Mouse (Mus musculus) heart, embryonic 16.5 days (tissue): ENCODE measurements around the gene Rnasel. TPM values are rescaled to one million over a fixed set of nuclear protein-coding genes. Genes with fewer than 3 reads are reported as not detected.

ENCODE experiments used
- ATAC-seq: fragments of 200-750 bp; cut with Nextera tagmentation; replicated peaks from 2 replicates; pipeline ENCODE4 v1.8.0; 2017; ENCODE audit warnings: moderate number of reproducible peaks; ENCODE audit not compliant: insufficient read depth, low FRiP score; ENCODE audit errors: extremely low read depth
- H3K27ac ChIP-seq: fragments of 300-500 bp; sonication (generic); 2 replicates; pipeline ENCODE4 v1.5.1; 2014; ENCODE audit warnings: mild to moderate bottlenecking, low read length, control low read depth, moderate library complexity
- H3K27me3 ChIP-seq: fragments of 300-500 bp; sonication (generic); 2 replicates; pipeline ENCODE4 v1.6.1; 2014; ENCODE audit warnings: low read length, mixed read lengths; ENCODE audit not compliant: control insufficient read depth, insufficient read depth
- H3K36me3 ChIP-seq: fragments of 300-500 bp; sonication (generic); 2 replicates; pipeline ENCODE4 v1.6.1; 2014; ENCODE audit not compliant: control insufficient read depth, insufficient read depth
- H3K4me1 ChIP-seq: fragments of 300-500 bp; sonication (generic); 2 replicates; pipeline ENCODE4 v1.6.1; 2014; ENCODE audit warnings: low read length, mixed read lengths; ENCODE audit not compliant: control insufficient read depth, insufficient read depth
- H3K4me2 ChIP-seq: fragments of 300-500 bp; sonication (generic); 2 replicates; pipeline ENCODE4 v1.6.1; 2014; ENCODE audit warnings: low read depth, mild to moderate bottlenecking, control low read depth, low read length
- H3K4me3 ChIP-seq: fragments of 300-500 bp; sonication (generic); 2 replicates; pipeline ENCODE4 v1.5.1; 2014; ENCODE audit warnings: mild to moderate bottlenecking, control low read depth, low read length
- H3K9ac ChIP-seq: fragments of 300-500 bp; sonication (generic); 2 replicates; pipeline ENCODE4 v1.6.1; 2014; ENCODE audit warnings: low read length, control low read depth
- H3K9me3 ChIP-seq: fragments of 300-500 bp; sonication (generic); replicated peaks from 2 replicates; pipeline ENCODE4 v1.6.1; 2016; ENCODE audit warnings: low read length; ENCODE audit not compliant: control insufficient read depth
- WGBS: fragments of 180-500 bp; shearing (Covaris S2); extraction: QIAGEN DNeasy Blood & Tissue Kit; methylation state at CpG from one replicate; pipeline ENCODE4 v1.1.7; 2014; 5-methylcytosine and 5-hydroxymethylcytosine counted together
- polyA plus RNA-seq: library from polyadenylated mRNA; unstranded; fragments of >200 nt; fragmentation: Nextera tagmentation; extraction: Ambion mirVana; gene quantifications from 2 replicates; pipeline ENCODE4 v1.2.1, GENCODE M21; 2015

Gene Rnasel
- polyA plus RNA-seq, 1 experiment from 2014 or later = 28.2 TPM

DNA sequence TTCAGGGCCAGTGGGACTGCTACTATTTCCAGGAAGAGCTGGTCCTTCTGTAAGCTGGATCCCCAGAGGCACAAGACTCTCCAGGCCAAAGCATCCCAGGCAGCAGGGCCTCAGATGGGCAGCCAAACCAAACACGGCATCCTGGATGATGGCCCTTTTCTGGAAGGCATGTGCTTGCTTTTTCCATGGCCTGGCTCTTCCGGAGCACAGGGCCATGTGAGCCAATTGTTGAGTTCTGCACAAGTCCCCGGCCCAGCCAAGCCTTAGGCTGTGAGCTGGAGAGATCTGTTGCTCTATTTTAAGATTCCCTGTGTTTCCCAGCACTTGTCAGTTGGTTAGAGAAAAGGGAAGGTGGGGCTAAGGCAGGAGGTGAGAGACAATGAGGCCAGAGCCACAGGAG lies 18.6 kb upstream of the Rnasel start:
- no peaks in the 10 kb centered on the region for H3K36me3 ChIP-seq
- H3K9ac ChIP-seq = no peak overlapping the region
- ATAC-seq = peak; percentile 83
- peaks cover 20% of the 10 kb centered on the region for H3K4me1 ChIP-seq
- H3K4me3 ChIP-seq = no peak overlapping the region
- no peaks in the 10 kb centered on the region for H3K9me3 ChIP-seq
- no peaks in the 10 kb centered on the region for H3K27me3 ChIP-seq
- H3K27ac ChIP-seq = peak overlapping the region; percentile 81
- H3K4me2 ChIP-seq = no peak overlapping the region
- WGBS = 7% methylated on average over 3 of the region's 3 CpGs

GRCm38 (mm10) chr1:153733181-153733580 lies 16.0 kb upstream of the Rnasel start:
- no peak overlapping the region for H3K9ac ChIP-seq
- H3K9me3 ChIP-seq = no peaks in the 10 kb centered on the region
- H3K27ac ChIP-seq = no peak overlapping the region
- peaks cover 20% of the 10 kb centered on the region for H3K4me1 ChIP-seq
- H3K27me3 ChIP-seq = peaks cover 14% of the 10 kb centered on the region
- H3K36me3 ChIP-seq = no peaks in the 10 kb centered on the region
- WGBS = 49% methylated on average over 9 of the region's 9 CpGs
- no peak for ATAC-seq
- H3K4me3 ChIP-seq = no peak overlapping the region
- no peak overlapping the region for H3K4me2 ChIP-seq

- Histone ChIP-seq H3K4me1 (peaks cover 19% of the 10 kb centered on the region), H3K9me3 (no peaks in the 10 kb centered on the region), H3K4me2 (no peak overlapping the region), H3K27me3 (peaks cover 23% of the 10 kb centered on the region), H3K27ac (no peak overlapping the region), H3K4me3 (no peak overlapping the region), H3K36me3 (no peaks in the 10 kb centered on the region), H3K9ac (no peak overlapping the region)
- WGBS = 75% methylated on average over 4 of the region's 4 CpGs
- ATAC-seq = no peak
Observed at GRCm38 (mm10) chr1:153734866-153735265, 14.4 kb upstream of the Rnasel start.

- no peaks in the 10 kb centered on the region for H3K36me3 ChIP-seq
- no peak overlapping the region for H3K9ac ChIP-seq
- WGBS = 46% methylated on average over 6 of the region's 6 CpGs
- peaks cover 23% of the 10 kb centered on the region for H3K27me3 ChIP-seq
- no peaks in the 10 kb centered on the region for H3K9me3 ChIP-seq
- H3K27ac ChIP-seq = no peak overlapping the region
- H3K4me1 ChIP-seq = peaks cover 12% of the 10 kb centered on the region
- ATAC-seq = no peak
- no peak overlapping the region for H3K4me2 ChIP-seq
- no peak overlapping the region for H3K4me3 ChIP-seq
Observed at GRCm38 (mm10) chr1:153736096-153736495, 13.1 kb upstream of the Rnasel start.

- peaks cover 11% of the 10 kb centered on the region for H3K4me1 ChIP-seq
- ATAC-seq = no peak
- H3K9ac ChIP-seq = no peak overlapping the region
- H3K4me3 ChIP-seq = no peak overlapping the region
- no peaks in the 10 kb centered on the region for H3K9me3 ChIP-seq
- 59% methylated on average over 9 of the region's 9 CpGs for WGBS
- no peak overlapping the region for H3K4me2 ChIP-seq
- no peaks in the 10 kb centered on the region for H3K36me3 ChIP-seq
- H3K27ac ChIP-seq = no peak overlapping the region
- H3K27me3 ChIP-seq = peaks cover 23% of the 10 kb centered on the region
Observed at GRCm38 (mm10) chr1:153737101-153738085, 11.8 kb upstream of the Rnasel start.

GRCm38 (mm10) chr1:153739437-153740015 lies 9.7 kb upstream of the Rnasel start:
- H3K9me3 ChIP-seq = no peaks in the 10 kb centered on the region
- H3K36me3 ChIP-seq = no peaks in the 10 kb centered on the region
- H3K4me1 ChIP-seq = peaks cover 11% of the 10 kb centered on the region
- no peak for ATAC-seq
- H3K9ac ChIP-seq = peak overlapping the region; percentile 70
- WGBS = 20% methylated on average over 13 of the region's 13 CpGs
- peak overlapping the region; percentile 87 for H3K4me2 ChIP-seq
- no peak overlapping the region for H3K27ac ChIP-seq
- peak overlapping the region; percentile 59 for H3K4me3 ChIP-seq
- H3K27me3 ChIP-seq = peaks cover 23% of the 10 kb centered on the region

GRCm38 (mm10) chr1:153740145-153740544 lies 9.1 kb upstream of the Rnasel start, which contains the start of gene Rgs16:
Rgs16 (plus strand) TSS chr1:153740349.
- ATAC-seq = peak; percentile 83
- peaks cover 23% of the 10 kb centered on the region for H3K27me3 ChIP-seq
- 2% methylated on average over 28 of the region's 28 CpGs for WGBS

GRCm38 (mm10) chr1:153740775-153741400 lies 8.3 kb upstream of the Rnasel start:
- peak overlapping the region; percentile 70 for H3K9ac ChIP-seq
- no peak for ATAC-seq
- peaks cover 11% of the 10 kb centered on the region for H3K4me1 ChIP-seq
- H3K4me3 ChIP-seq = peak overlapping the region; percentile 59
- H3K36me3 ChIP-seq = no peaks in the 10 kb centered on the region
- no peak overlapping the region for H3K27ac ChIP-seq
- H3K27me3 ChIP-seq = peaks cover 23% of the 10 kb centered on the region
- no peaks in the 10 kb centered on the region for H3K9me3 ChIP-seq
- WGBS = 52% methylated on average over 12 of the region's 12 CpGs
- H3K4me2 ChIP-seq = peak overlapping the region; percentile 87

More at GRCm38 (mm10) chr1:153740145-153740544, 9.1 kb upstream of the Rnasel start, which contains the start of gene Rgs16:
- Histone ChIP-seq H3K4me1 (peaks cover 11% of the 10 kb centered on the region), H3K36me3 (no peaks in the 10 kb centered on the region), H3K27ac (no peak within 1 kb of the TSS), H3K4me2 (peak within 1 kb of the TSS; percentile 87), H3K9ac (peak within 1 kb of the TSS; percentile 70), H3K4me3 (peak within 1 kb of the TSS; percentile 59), H3K9me3 (no peaks in the 10 kb centered on the region)
